Mouse (Mus musculus) liver, embryonic 14.5 days (tissue): ENCODE results near the gene Dtx2. TPM values are rescaled to one million over a fixed set of nuclear protein-coding genes. Genes with fewer than 3 reads are reported as not detected.

ENCODE experiments used
- ATAC-seq: fragments of 200-750 bp; cut with Nextera tagmentation; 2 replicates; pipeline ENCODE4 v1.8.0; 2017; ENCODE audit warnings: moderate number of reproducible peaks, mild to moderate bottlenecking, moderate library complexity; ENCODE audit not compliant: insufficient read depth
- DNase-seq, 3 experiments: peaks; one replicate each; pipeline ENCODE4 v3.0.0-alpha.2; 2012 to 2013; ENCODE audit warnings: low read depth in 3 of 3, low spot score in 3 of 3
- H3K27ac ChIP-seq: fragments of 300-500 bp; sonication (generic); 2 replicates; pipeline ENCODE4 v1.5.1; 2014; ENCODE audit warnings: moderate library complexity, mild to moderate bottlenecking, control low read depth, inconsistent platforms
- H3K27me3 ChIP-seq: fragments of 300-500 bp; sonication (generic); 2 replicates; pipeline ENCODE4 v1.6.1; 2014; ENCODE audit warnings: mild to moderate bottlenecking, low read length, moderate library complexity; ENCODE audit not compliant: control insufficient read depth, insufficient read depth
- H3K36me3 ChIP-seq: fragments of 300-500 bp; sonication (generic); replicated peaks from 2 replicates; pipeline ENCODE4 v1.6.1; 2014; ENCODE audit warnings: low read depth; ENCODE audit not compliant: control insufficient read depth, insufficient read depth
- H3K4me1 ChIP-seq, 2 experiments: fragments of 200-500 bp in 1 of 2; fragments of 300-500 bp in 1 of 2; sonication (generic) in 1 of 2; replicated peaks; 2 replicates each; pipeline ENCODE4 v1.6.1; 2012 to 2014; ENCODE audit warnings: antibody characterized with exemption in 1 of 2, inconsistent platforms in 1 of 2, low read length in 1 of 2; ENCODE audit not compliant: control insufficient read depth in 2 of 2, insufficient read depth in 2 of 2
- H3K4me2 ChIP-seq: fragments of 300-500 bp; sonication (generic); 2 replicates; pipeline ENCODE4 v1.6.1; 2014; ENCODE audit warnings: low read depth, mild to moderate bottlenecking, control low read depth, moderate library complexity
- H3K4me3 ChIP-seq, 2 experiments: fragments of 200-500 bp in 1 of 2; fragments of 300-500 bp in 1 of 2; sonication (generic) in 1 of 2; 2 replicates each; pipeline ENCODE4 v1.5.1; 2012 to 2014; ENCODE audit warnings: low read depth in 2 of 2, low read length in 2 of 2, mild to moderate bottlenecking in 2 of 2, control low read depth in 1 of 2, inconsistent platforms in 1 of 2, moderate library complexity in 1 of 2; ENCODE audit not compliant: insufficient read depth in 1 of 2
- H3K9ac ChIP-seq: fragments of 300-500 bp; sonication (generic); replicated peaks from 2 replicates; pipeline ENCODE4 v1.6.1; 2014; ENCODE audit warnings: mild to moderate bottlenecking, control low read depth, moderate library complexity
- H3K9me3 ChIP-seq: fragments of 300-500 bp; sonication (generic); 2 replicates; pipeline ENCODE4 v1.6.1; 2016; ENCODE audit warnings: low read length, mixed read lengths; ENCODE audit not compliant: control insufficient read depth
- CTCF ChIP-seq: IDR thresholded peaks from 2 replicates; pipeline ENCODE4 v1.5.1; 2016; ENCODE audit warnings: antibody characterized with exemption, low read depth, control low read depth
- EP300 ChIP-seq: IDR thresholded peaks from 2 replicates; pipeline ENCODE4 v1.6.1; 2016; ENCODE audit warnings: antibody characterized with exemption, low read depth
- WGBS: fragments of 180-500 bp; shearing (Covaris S2); extraction: QIAGEN DNeasy Blood & Tissue Kit; methylation state at CpG from one replicate; pipeline ENCODE4 v1.1.7; 2014; ENCODE audit not compliant: insufficient replicate concordance; 5-methylcytosine and 5-hydroxymethylcytosine counted together
- polyA plus RNA-seq, 2 experiments: library from polyadenylated mRNA; depleted of rRNA in 1 of 2; stranded (reverse) in 1 of 2; unstranded in 1 of 2; fragments of >200 nt; fragmentation: Nextera tagmentation in 1 of 2; extraction: Ambion mirVana in 1 of 2; gene quantifications; 2 replicates each; pipeline versions ENCODE4 v1.2.1 to v1.2.3; 2012 to 2014

Dtx2 gene
- polyA plus RNA-seq, 2 experiments, result 3.4 to 5.1 TPM

DNA sequence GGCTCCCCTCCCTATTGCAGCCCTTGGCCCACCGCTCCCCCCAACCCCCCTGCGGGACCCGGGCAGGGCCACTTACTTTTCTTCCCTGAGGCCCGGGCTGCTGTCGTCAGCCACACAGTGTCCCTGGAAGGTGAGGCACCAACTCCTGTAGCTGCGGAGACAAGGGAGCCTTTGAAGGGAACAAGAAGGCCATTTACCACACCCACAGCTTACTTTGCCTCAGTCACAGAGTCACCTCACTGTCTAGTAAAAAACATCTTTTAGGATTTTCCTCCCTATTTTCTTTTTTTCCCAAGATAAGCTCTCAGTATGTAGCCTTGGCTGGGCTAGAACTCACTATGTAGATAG lies 31.3 kb upstream of the Dtx2 start:
- DNase-seq, result no peak
- H3K27ac ChIP-seq, result peak overlapping the region; percentile 99
- ATAC-seq, result no peak
- H3K36me3 ChIP-seq, result no peaks in the 10 kb centered on the region
- no peaks in the 10 kb centered on the region; the same call in 1 of the 2 replicates for H3K27me3 ChIP-seq
- H3K4me2 ChIP-seq, result peak overlapping the region; percentile 100
- WGBS, result 13% methylated on average over 6 of the region's 6 CpGs
- TF ChIP-seq CTCF, result no peak
- TF ChIP-seq EP300, result no peak
- peak overlapping the region; percentile 71 for H3K9ac ChIP-seq
- peak overlapping the region; percentile 59 to 73 for H3K4me3 ChIP-seq
- H3K9me3 ChIP-seq, result no peaks in the 10 kb centered on the region
- H3K4me1 ChIP-seq, result peaks cover 31 to 34% of the 10 kb centered on the region in 2 experiments

DNA sequence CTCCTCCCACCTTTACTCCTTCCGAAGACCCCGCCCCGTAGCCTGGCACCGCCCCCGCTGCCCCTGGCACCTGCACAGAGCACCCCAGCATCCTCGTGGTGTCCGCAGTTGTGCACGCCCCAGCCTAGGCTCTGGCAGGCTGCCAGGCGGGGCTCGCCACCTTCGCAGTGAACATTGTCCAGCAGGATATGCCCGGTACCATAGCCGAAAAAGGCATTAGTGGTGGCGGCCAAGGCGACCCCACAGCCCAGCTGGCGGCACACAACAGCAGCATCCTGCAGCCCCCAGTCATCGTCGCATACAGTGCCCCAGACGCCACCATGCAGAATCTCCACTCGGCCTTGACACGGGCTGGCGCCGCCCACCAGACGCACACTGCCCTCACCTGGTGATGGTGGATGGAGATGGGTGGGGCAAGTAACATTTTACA lies 29.1 kb upstream of the Dtx2 start:
- H3K4me3 ChIP-seq, result no peak overlapping the region
- no peak for TF ChIP-seq EP300
- peak; percentile 54 for TF ChIP-seq CTCF
- H3K4me1 ChIP-seq, result peaks cover 18 to 19% of the 10 kb centered on the region in 2 experiments
- H3K9ac ChIP-seq, result no peak overlapping the region
- H3K27ac ChIP-seq, result no peak overlapping the region
- H3K36me3 ChIP-seq, result no peaks in the 10 kb centered on the region
- peak overlapping the region; percentile 2; the same call in 1 of the 2 replicates for H3K4me2 ChIP-seq
- H3K9me3 ChIP-seq, result no peaks in the 10 kb centered on the region
- ATAC-seq, result no peak
- WGBS, result 29% methylated on average over 24 of the region's 24 CpGs
- no peak for DNase-seq
- H3K27me3 ChIP-seq, result no peaks in the 10 kb centered on the region; the same call in 1 of the 2 replicates

DNA sequence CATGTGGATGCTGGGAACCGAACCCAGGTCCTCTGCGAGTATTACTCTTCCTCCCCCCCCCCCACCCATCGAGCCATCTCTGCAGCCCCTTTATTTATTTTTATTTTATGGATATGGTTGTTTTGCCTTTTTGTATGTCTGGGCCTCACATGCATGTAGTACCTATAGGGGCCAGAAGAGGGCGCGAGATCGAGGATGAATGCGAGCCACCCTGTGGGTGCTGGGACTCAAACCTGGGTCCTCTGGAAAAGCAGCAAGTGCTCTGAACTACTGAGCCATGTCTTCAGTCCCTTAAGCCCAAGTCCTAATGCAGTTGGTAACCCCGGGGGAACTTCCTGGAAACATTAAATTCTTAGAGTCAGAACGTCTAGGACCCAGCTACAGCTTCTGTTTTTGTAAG lies 27.7 kb upstream of the Dtx2 start:
- Histone ChIP-seq H3K27ac (no peak overlapping the region), H3K4me1 (peaks cover 5% of the 10 kb centered on the region in 2 experiments), H3K4me2 (no peak overlapping the region), H3K9me3 (no peaks in the 10 kb centered on the region), H3K36me3 (no peaks in the 10 kb centered on the region), H3K27me3 (no peaks in the 10 kb centered on the region; the same call in 1 of the 2 replicates), H3K9ac (no peak overlapping the region), H3K4me3 (no peak overlapping the region)
- no peak for DNase-seq
- TF ChIP-seq EP300 (no peak), CTCF (peak; percentile 75)
- no peak for ATAC-seq
- WGBS, result 46% methylated on average over 9 of the region's 9 CpGs

DNA sequence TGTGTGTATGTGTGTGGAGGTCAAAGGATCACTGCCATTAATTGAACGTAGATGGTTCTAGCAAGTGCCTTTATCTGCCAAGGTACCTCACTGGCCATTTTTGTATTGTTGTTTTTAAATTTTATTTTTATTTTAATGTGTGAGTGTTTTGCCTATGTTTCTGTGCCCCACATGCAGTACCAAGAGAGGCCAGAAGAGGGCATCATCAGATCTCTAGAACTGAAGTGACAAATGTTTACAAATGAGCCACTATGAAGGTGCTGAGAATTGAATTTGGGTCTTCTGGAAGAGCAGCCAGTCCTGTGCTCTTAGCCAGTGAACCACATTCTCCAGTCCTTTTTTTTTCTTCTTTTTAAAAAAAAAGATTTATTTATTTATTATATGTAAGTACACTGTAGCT lies 25.8 kb upstream of the Dtx2 start:
- DNase-seq, result peak in 1 of 3 experiments; percentile 48
- WGBS, result 29% methylated on average over 1 of the region's 1 CpGs
- no peaks in the 10 kb centered on the region for H3K9me3 ChIP-seq

DNA sequence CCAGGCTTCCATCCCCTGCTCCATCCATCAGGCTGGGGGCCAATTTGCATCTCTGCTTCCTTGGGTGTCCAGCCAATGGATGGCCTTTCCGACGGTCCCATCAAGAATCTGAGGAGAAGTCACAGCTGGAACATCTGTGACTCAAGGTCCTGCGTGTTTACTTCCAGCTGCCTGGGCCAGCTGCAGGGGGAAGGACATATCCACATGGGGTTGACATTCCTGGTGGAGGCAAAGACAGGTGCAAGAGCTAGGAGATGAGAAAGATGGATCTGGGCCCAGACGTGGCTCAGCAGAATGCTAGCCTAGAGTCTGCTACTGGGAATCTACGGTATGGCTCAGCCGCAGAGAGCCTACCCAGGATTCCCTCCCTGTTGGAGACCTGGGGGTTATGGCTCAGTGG lies 24.4 kb upstream of the Dtx2 start:
- no peak for TF ChIP-seq EP300
- no peak for TF ChIP-seq CTCF
- DNase-seq (no peak), ATAC-seq (no peak)
- no peaks in the 10 kb centered on the region for H3K4me1 ChIP-seq
- no peak overlapping the region for H3K4me3 ChIP-seq
- H3K9ac ChIP-seq, result no peak overlapping the region
- H3K27me3 ChIP-seq, result no peaks in the 10 kb centered on the region; the same call in 1 of the 2 replicates
- 72% methylated on average over 6 of the region's 6 CpGs for WGBS
- H3K4me2 ChIP-seq, result no peak overlapping the region
- no peak overlapping the region for H3K27ac ChIP-seq
- no peaks in the 10 kb centered on the region for H3K9me3 ChIP-seq
- no peaks in the 10 kb centered on the region for H3K36me3 ChIP-seq

More for the DNA sequence above, 25.8 kb upstream of the Dtx2 start:
- no peak for ATAC-seq
- Histone ChIP-seq H3K4me2 (no peak overlapping the region), H3K36me3 (no peaks in the 10 kb centered on the region), H3K27ac (no peak overlapping the region), H3K4me1 (no peaks in the 10 kb centered on the region), H3K27me3 (no peaks in the 10 kb centered on the region; the same call in 1 of the 2 replicates), H3K9ac (no peak overlapping the region), H3K4me3 (no peak overlapping the region)
- no peak for TF ChIP-seq EP300
- peak; percentile 74 for TF ChIP-seq CTCF
